Mouse (Mus musculus) cerebral cortex, adult 2 months (tissue): ENCODE results near the gene Olfr704.

Source experiments
- WGBS: fragments of 180-500 bp; shearing (Covaris S2); methylation state at CpG from one replicate; pipeline ENCODE4 v1.1.7; 2018; 5-methylcytosine and 5-hydroxymethylcytosine counted together

Gene Olfr704

GRCm38 (mm10) chr7:106862885-106863284 lies at the start of gene Olfr704:
TSS of gene Olfr704 (plus strand) at chr7:106863185.

GRCm38 (mm10) chr7:106813829-106814228 lies 49.2 kb upstream of the Olfr704 start, which contains the start of gene Olfr701:
TSS of gene Olfr701 (plus strand) at chr7:106814129.
- WGBS: 66% methylated on average over 2 of the region's 2 CpGs

GRCm38 (mm10) chr7:106815775-106816174 lies 47.2 kb upstream of the Olfr704 start:
- WGBS: 54% methylated on average over 2 of the region's 2 CpGs

GRCm38 (mm10) chr7:106833793-106834192 lies 29.2 kb upstream of the Olfr704 start, which contains the start of gene Olfr702:
TSS of gene Olfr702 (minus strand) at chr7:106833893.

GRCm38 (mm10) chr7:106843060-106843459 lies 19.9 kb upstream of the Olfr704 start, which contains the start of gene Olfr703:
TSS of gene Olfr703 (plus strand) at chr7:106843360.
- 60% methylated on average over 2 of the region's 2 CpGs for WGBS

GRCm38 (mm10) chr7:106876791-106877190 lies 13.8 kb downstream of the Olfr704 start, which contains the start of gene Olfr705:
TSS of gene Olfr705 (minus strand) at chr7:106876891.
- 79% methylated on average over 3 of the region's 3 CpGs for WGBS

GRCm38 (mm10) chr7:106888062-106888461 lies 25.1 kb downstream of the Olfr704 start, which contains the start of gene Olfr706:
TSS of gene Olfr706 (minus strand) at chr7:106888162.
- WGBS: 76% methylated on average over 2 of the region's 2 CpGs

- 87% methylated on average over 3 of the region's 3 CpGs for WGBS
Measured at GRCm38 (mm10) chr7:106901141-106901540, 38.2 kb downstream of the Olfr704 start, which contains the start of gene Olfr707. TSS of gene Olfr707 (minus strand) at chr7:106901241.

- 70% methylated on average over 2 of the region's 2 CpGs for WGBS
Measured at GRCm38 (mm10) chr7:106907676-106908075, 44.7 kb downstream of the Olfr704 start, which contains the start of gene Olfr1532-ps1. TSS of gene Olfr1532-ps1 (plus strand) at chr7:106908001.
